ENCODE assay signal across 25 mouse cellular contexts in genomic region chr10:94255744-94256143, GRCm38 (mm10). TPM values are rescaled to one million over a fixed set of nuclear protein-coding genes. Genes with fewer than 3 reads are reported as not detected.
"Had no signal": no experiment of that assay in that cellular context is flagged by ENCODE, and none has a peak within 500 bp of the region (broad histone marks: within the 10 kb centered on the region; RNA-seq: fewer than 3 reads in every experiment).

No protein-coding gene starts in this region.

- H3K36me3 ChIP-seq: midbrain, embryonic 10.5 days; midbrain, embryonic 12.5 days; neural tube, embryonic 13.5 days; neural tube, embryonic 15.5 days had no signal

- H3K9ac ChIP-seq: lung, embryonic 14.5 days; midbrain, embryonic 12.5 days; neural tube, embryonic 13.5 days; neural tube, embryonic 15.5 days had no signal

- H3K4me2 ChIP-seq: lung, embryonic 14.5 days; midbrain, embryonic 12.5 days; neural tube, embryonic 13.5 days; neural tube, embryonic 15.5 days had no signal

- DNase-seq: lung, postnatal 10 days; lung, postnatal 4 days; midbrain, embryonic 14.5 days; retina, postnatal 1 day; right cerebral cortex, adult 18-20 months; right cerebral cortex, postnatal 25 days; right cerebral cortex, postnatal 4 days; spleen, adult 18-20 months; thymus, adult 18-20 months; thymus, postnatal 14 days; thymus, postnatal 36 days had no signal

- H3K27me3 ChIP-seq: midbrain, embryonic 12.5 days; neural tube, embryonic 13.5 days; neural tube, embryonic 15.5 days had no signal

- ATAC-seq: midbrain, embryonic 16.5 days had no signal

- H3K27ac ChIP-seq: midbrain, embryonic 10.5 days; midbrain, embryonic 12.5 days; neural tube, embryonic 15.5 days had no signal

- H3K9me3 ChIP-seq: midbrain, embryonic 10.5 days; midbrain, embryonic 12.5 days; neural tube, embryonic 15.5 days had no signal

- H3K4me1 ChIP-seq: midbrain, embryonic 12.5 days; neural tube, embryonic 13.5 days; neural tube, embryonic 15.5 days had no signal

- H3K4me3 ChIP-seq: midbrain, embryonic 10.5 days; midbrain, embryonic 12.5 days; myocyte; neural tube, embryonic 13.5 days; neural tube, embryonic 15.5 days had no signal

RNA-seq across cellular contexts. Expression of gene Gm4792, which starts 42.8 kb away (rescaled TPM):
- total RNA-seq: megakaryocyte, adult 5-6 weeks; megakaryocyte-erythroid progenitor cell, adult 5-6 weeks had no signal
- polyA plus RNA-seq: lung, embryonic 14.5 days; lung, embryonic 16.5 days; midbrain, embryonic 10.5 days; myocyte; neural tube, embryonic 13.5 days; small intestine, adult 2 months; stomach, embryonic 14.5 days; stomach, embryonic 16.5 days; thymus, postnatal 0 days had no signal
